Mouse (Mus musculus) hematopoietic stem cell, adult 5-6 weeks (primary cell): ENCODE results near the gene Cbx4. TPM values are rescaled to one million over a fixed set of nuclear protein-coding genes. Genes with fewer than 3 reads are reported as not detected.
A peak's percentile ranks its signal among the peaks of the same experiment; 100 is the strongest.

ENCODE experiments used
- ATAC-seq, 2 experiments: fragments of 125-278 bp in 1 of 2; replicated peaks in 1 of 2; 2 replicates each; pipeline ENCODE4 v1.8.0; 2016 to 2017; ENCODE audit warnings: inconsistent platforms in 2 of 2, mild to moderate bottlenecking in 2 of 2, moderate number of reproducible peaks in 2 of 2, low read depth in 1 of 2, moderate TSS enrichment in 1 of 2; ENCODE audit not compliant: low FRiP score in 2 of 2, poor library complexity in 2 of 2, severe bottlenecking in 2 of 2, insufficient read depth in 1 of 2, low TSS enrichment in 1 of 2
- total RNA-seq: library from RNA; stranded (forward); fragments of 172-1452, 232-1000 nt; gene quantifications from 2 replicates; pipeline ENCODE4 v1.2.3, GENCODE M21; 2017

The Cbx4 gene
- total RNA-seq, 1 experiment from 2014 or later = 19.7 TPM

- ATAC-seq = no peak
Observed at GRCm38 (mm10) chr11:119039732-119040512, 46.1 kb downstream of the Cbx4 start.

GRCm38 (mm10) chr11:119038744-119039484 lies 47.1 kb downstream of the Cbx4 start:
- ATAC-seq = no peak

GRCm38 (mm10) chr11:119037780-119038401 lies 48.1 kb downstream of the Cbx4 start:
- ATAC-seq = no peak

- ATAC-seq = no peak
Observed at GRCm38 (mm10) chr11:119036934-119037779, 48.9 kb downstream of the Cbx4 start.

GRCm38 (mm10) chr11:119036447-119036846 lies 49.6 kb downstream of the Cbx4 start:
- no peak for ATAC-seq

GRCm38 (mm10) chr11:119035686-119036165 lies 50.3 kb downstream of the Cbx4 start:
- no peak for ATAC-seq

GRCm38 (mm10) chr11:119035094-119035685 lies 50.8 kb downstream of the Cbx4 start:
- ATAC-seq = no peak

- ATAC-seq = no peak
Observed at GRCm38 (mm10) chr11:119034635-119035034, 51.4 kb downstream of the Cbx4 start.

GRCm38 (mm10) chr11:119033874-119034558 lies 52.0 kb downstream of the Cbx4 start:
- peak; percentile 66 to 74 for ATAC-seq

Other genes with a start within 250 kb of the Cbx4 start
- gene Rbfox3, start 174.6 kb downstream of the Cbx4 start, total RNA-seq = not detected in 2 replicates
- gene Enpp7, start 98.0 kb downstream of the Cbx4 start, total RNA-seq = not detected in 2 replicates
- gene Cbx2, start 63.3 kb downstream of the Cbx4 start, total RNA-seq = 10.6 and 12.3 TPM in 2 replicates
- 2.9 and 3.0 TPM in 2 replicates for gene Cbx8, start 45.3 kb downstream of the Cbx4 start, total RNA-seq
- gene Tbc1d16, start 142.3 kb upstream of the Cbx4 start, total RNA-seq = 5.5 TPM in 2 replicates
- gene Ccdc40, start 142.4 kb upstream of the Cbx4 start, total RNA-seq = 16.1 and 17.6 TPM in 2 replicates
- 24.5 and 39.6 TPM in 2 replicates for gene Gaa, start 181.7 kb upstream of the Cbx4 start, total RNA-seq
- 163 and 189 TPM in 2 replicates for gene Eif4a3, start 213.9 kb upstream of the Cbx4 start, total RNA-seq
- gene Card14, start 221.5 kb upstream of the Cbx4 start, total RNA-seq = not detected in 2 replicates